Mouse (Mus musculus): ENCODE data around the gene Arhgef40. TPM values are rescaled to one million over a fixed set of nuclear protein-coding genes. Genes with fewer than 3 reads are reported as not detected.
A peak's percentile ranks its signal among the peaks of the same experiment; 100 is the strongest.
"Not testable (repeated sequence)": the region's sequence is repeated elsewhere in the genome, so short reads cannot be mapped to it uniquely, and the experiment has no call there.

Gene Arhgef40
- total RNA-seq, 1 experiment from 2014 or later = 1.5 TPM

GRCm38 (mm10) chr14:52015445-52016100 is 31.1 kb downstream of the Arhgef40 start, which contains the start of gene Tmem253:
Gene Tmem253 (plus strand): TSS chr14:52015658.
- ATAC-seq (ENCODE audit: extremely low read depth, insufficient number of reproducible peaks, low FRiP score, poor library complexity, severe bottlenecking) = no peak

GRCm38 (mm10) chr14:52016625-52017405 is 32.3 kb downstream of the Arhgef40 start:
- no peak for ATAC-seq (ENCODE audit: extremely low read depth, insufficient number of reproducible peaks, low FRiP score, poor library complexity, severe bottlenecking)

GRCm38 (mm10) chr14:52017662-52018061 is 33.1 kb downstream of the Arhgef40 start:
- no peak for ATAC-seq (ENCODE audit: extremely low read depth, insufficient number of reproducible peaks, low FRiP score, poor library complexity, severe bottlenecking)

GRCm38 (mm10) chr14:52018248-52019050 is 33.9 kb downstream of the Arhgef40 start:
- no peak for ATAC-seq (ENCODE audit: extremely low read depth, insufficient number of reproducible peaks, low FRiP score, poor library complexity, severe bottlenecking)

GRCm38 (mm10) chr14:52019051-52019589 is 34.6 kb downstream of the Arhgef40 start:
- peak; percentile 38 for ATAC-seq (ENCODE audit: extremely low read depth, insufficient number of reproducible peaks, low FRiP score, poor library complexity, severe bottlenecking)

- peak; percentile 83 for ATAC-seq (ENCODE audit: extremely low read depth, insufficient number of reproducible peaks, low FRiP score, poor library complexity, severe bottlenecking)
These were observed 35.2 kb downstream of the Arhgef40 start for GRCm38 (mm10) chr14:52019590-52020340.

GRCm38 (mm10) chr14:52020486-52021137 is 36.1 kb downstream of the Arhgef40 start, which contains the start of gene Zfp219:
Gene Zfp219 (minus strand): TSS chr14:52020733.
- ATAC-seq (ENCODE audit: extremely low read depth, insufficient number of reproducible peaks, low FRiP score, poor library complexity, severe bottlenecking) = no peak

GRCm38 (mm10) chr14:52021138-52021529 is 36.6 kb downstream of the Arhgef40 start:
- no peak for ATAC-seq (ENCODE audit: extremely low read depth, insufficient number of reproducible peaks, low FRiP score, poor library complexity, severe bottlenecking)

- ATAC-seq (ENCODE audit: extremely low read depth, insufficient number of reproducible peaks, low FRiP score, poor library complexity, severe bottlenecking) = no peak
These were observed 37.2 kb downstream of the Arhgef40 start for GRCm38 (mm10) chr14:52021568-52022212.

GRCm38 (mm10) chr14:52022244-52022708 is 37.8 kb downstream of the Arhgef40 start:
- ATAC-seq (ENCODE audit: extremely low read depth, insufficient number of reproducible peaks, low FRiP score, poor library complexity, severe bottlenecking) = no peak

- peak; percentile 45; the same call in 1 of the 2 replicates for ATAC-seq (ENCODE audit: extremely low read depth, insufficient number of reproducible peaks, low FRiP score, poor library complexity, severe bottlenecking)
These were observed 38.4 kb downstream of the Arhgef40 start for GRCm38 (mm10) chr14:52022709-52023459.

- no peak for ATAC-seq (ENCODE audit: extremely low read depth, insufficient number of reproducible peaks, low FRiP score, poor library complexity, severe bottlenecking)
These were observed 39.6 kb downstream of the Arhgef40 start for GRCm38 (mm10) chr14:52024133-52024532.

GRCm38 (mm10) chr14:52026342-52026741 is 41.8 kb downstream of the Arhgef40 start:
- no peak for ATAC-seq (ENCODE audit: extremely low read depth, insufficient number of reproducible peaks, low FRiP score, poor library complexity, severe bottlenecking)

GRCm38 (mm10) chr14:52035926-52036325 is 51.4 kb downstream of the Arhgef40 start:
- no peak for ATAC-seq (ENCODE audit: extremely low read depth, insufficient number of reproducible peaks, low FRiP score, poor library complexity, severe bottlenecking)

- no peak for ATAC-seq (ENCODE audit: extremely low read depth, insufficient number of reproducible peaks, low FRiP score, poor library complexity, severe bottlenecking)
These were observed 54.8 kb downstream of the Arhgef40 start for GRCm38 (mm10) chr14:52039332-52039731.

GRCm38 (mm10) chr14:52042359-52042758 is 57.8 kb downstream of the Arhgef40 start, which contains the start of gene Olfr221:
Gene Olfr221 (minus strand): TSS chr14:52042459.
- not testable (repeated sequence) for ATAC-seq (ENCODE audit: extremely low read depth, insufficient number of reproducible peaks, low FRiP score, poor library complexity, severe bottlenecking)

- no peak for ATAC-seq (ENCODE audit: extremely low read depth, insufficient number of reproducible peaks, low FRiP score, poor library complexity, severe bottlenecking)
These were observed 58.9 kb downstream of the Arhgef40 start for GRCm38 (mm10) chr14:52043446-52043845.
